Mouse (Mus musculus): ENCODE results near the gene Treml1.

GRCm38 (mm10) chr17:48312124-48312523 lies 47.6 kb upstream of the Treml1 start:
- no peak for TF ChIP-seq CTCF (IDR thresholded peaks at IDR 0.05; ENCODE audit: insufficient read depth, low read length)
- no peak for TF ChIP-seq POLR2A (IDR thresholded peaks at IDR 0.05; ENCODE audit: borderline replicate concordance, extremely low read depth, low read depth, low read length)

Data from lung, adult 2 months (tissue).